Mouse (Mus musculus): Measurements from ENCODE around the gene Nr1i3. TPM values are rescaled to one million over a fixed set of nuclear protein-coding genes. Genes with fewer than 3 reads are reported as not detected.

The Nr1i3 gene
- total RNA-seq (2014; fragmentation: Nextera tagmentation), result not detected in 2 replicates
- 0.10 and 0.17 TPM in 2 replicates for total RNA-seq (2017)

GRCm38 (mm10) chr1:171213801-171214496 is at the start of gene Nr1i3:
Gene Nr1i3, plus strand, starts transcription at chr1:171213970.
- ATAC-seq (replicated peaks; ENCODE audit: poor library complexity, severe bottlenecking), result no peak

- ATAC-seq (replicated peaks; ENCODE audit: poor library complexity, severe bottlenecking), result peak; percentile 47
Measured at GRCm38 (mm10) chr1:171164258-171164657, 49.5 kb upstream of the Nr1i3 start.

- peak; percentile 59; the same call in 1 of the 2 replicates for ATAC-seq (replicated peaks; ENCODE audit: poor library complexity, severe bottlenecking)
Measured at GRCm38 (mm10) chr1:171165629-171166345, 48.0 kb upstream of the Nr1i3 start.

- no peak for ATAC-seq (replicated peaks; ENCODE audit: poor library complexity, severe bottlenecking)
Measured at GRCm38 (mm10) chr1:171168906-171169305, 44.9 kb upstream of the Nr1i3 start.

- ATAC-seq (replicated peaks; ENCODE audit: poor library complexity, severe bottlenecking), result no peak
Measured at GRCm38 (mm10) chr1:171169913-171170312, 43.9 kb upstream of the Nr1i3 start.

- ATAC-seq (replicated peaks; ENCODE audit: poor library complexity, severe bottlenecking), result peak; percentile 84
Measured at GRCm38 (mm10) chr1:171171138-171171537, 42.6 kb upstream of the Nr1i3 start.

- ATAC-seq (replicated peaks; ENCODE audit: poor library complexity, severe bottlenecking), result no peak
Measured at GRCm38 (mm10) chr1:171172779-171173178, 41.0 kb upstream of the Nr1i3 start.

GRCm38 (mm10) chr1:171179487-171180171 is 34.1 kb upstream of the Nr1i3 start:
- ATAC-seq (replicated peaks; ENCODE audit: poor library complexity, severe bottlenecking), result no peak

- no peak for ATAC-seq (replicated peaks; ENCODE audit: poor library complexity, severe bottlenecking)
Measured at GRCm38 (mm10) chr1:171183025-171183424, 30.7 kb upstream of the Nr1i3 start.

GRCm38 (mm10) chr1:171183620-171184019 is 30.1 kb upstream of the Nr1i3 start:
- no peak for ATAC-seq (replicated peaks; ENCODE audit: poor library complexity, severe bottlenecking)

GRCm38 (mm10) chr1:171184314-171184713 is 29.5 kb upstream of the Nr1i3 start:
- ATAC-seq (replicated peaks; ENCODE audit: poor library complexity, severe bottlenecking), result peak; percentile 86

- ATAC-seq (replicated peaks; ENCODE audit: poor library complexity, severe bottlenecking), result no peak
Measured at GRCm38 (mm10) chr1:171185655-171186054, 28.1 kb upstream of the Nr1i3 start.

- ATAC-seq (replicated peaks; ENCODE audit: poor library complexity, severe bottlenecking), result peak; percentile 65
Measured at GRCm38 (mm10) chr1:171187851-171188700, 25.7 kb upstream of the Nr1i3 start.

- ATAC-seq (replicated peaks; ENCODE audit: poor library complexity, severe bottlenecking), result no peak
Measured at GRCm38 (mm10) chr1:171189046-171189445, 24.7 kb upstream of the Nr1i3 start.

- ATAC-seq (replicated peaks; ENCODE audit: poor library complexity, severe bottlenecking), result no peak
Measured at GRCm38 (mm10) chr1:171189476-171190114, 24.2 kb upstream of the Nr1i3 start.

- no peak for ATAC-seq (replicated peaks; ENCODE audit: poor library complexity, severe bottlenecking)
Measured at GRCm38 (mm10) chr1:171190832-171191231, 22.9 kb upstream of the Nr1i3 start.

GRCm38 (mm10) chr1:171192283-171192682 is 21.5 kb upstream of the Nr1i3 start:
- ATAC-seq (replicated peaks; ENCODE audit: poor library complexity, severe bottlenecking), result no peak

GRCm38 (mm10) chr1:171193093-171193840 is 20.5 kb upstream of the Nr1i3 start:
- no peak for ATAC-seq (replicated peaks; ENCODE audit: poor library complexity, severe bottlenecking)

Data from granulocyte monocyte progenitor cell, adult 5-6 weeks (primary cell).